Mouse (Mus musculus): Measurements from ENCODE around the gene Hist2h2ab. TPM values are rescaled to one million over a fixed set of nuclear protein-coding genes. Genes with fewer than 3 reads are reported as not detected.

Hist2h2ab gene
- total and polyA plus RNA-seq, 3 experiments = 1.1 to 31.4 TPM; not detected in 1

DNA sequence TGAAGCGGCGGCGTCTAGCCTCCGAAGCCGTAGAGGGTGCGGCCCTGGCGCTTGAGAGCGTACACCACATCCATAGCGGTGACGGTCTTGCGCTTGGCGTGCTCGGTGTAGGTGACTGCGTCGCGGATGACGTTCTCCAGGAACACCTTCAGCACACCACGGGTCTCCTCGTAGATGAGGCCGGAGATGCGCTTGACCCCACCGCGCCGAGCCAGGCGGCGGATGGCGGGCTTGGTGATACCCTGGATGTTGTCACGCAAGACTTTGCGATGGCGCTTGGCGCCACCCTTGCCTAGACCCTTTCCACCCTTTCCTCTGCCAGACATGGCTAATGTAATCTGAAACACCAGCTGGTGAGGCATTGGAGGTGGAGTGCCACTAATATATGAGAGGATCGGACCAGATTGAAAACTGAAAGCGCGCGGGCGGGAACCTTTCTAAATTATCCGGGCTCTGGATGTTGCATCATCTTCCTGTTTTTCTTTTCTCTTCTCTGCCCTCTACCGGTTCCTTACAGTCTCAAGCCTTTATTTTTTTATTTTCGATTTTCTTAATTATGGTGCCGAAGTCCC is 43.4 kb downstream of the Hist2h2ab start, which contains the start of gene Hist2h4:
Gene Hist2h4, minus strand, starts transcription at position 333 of the 572 bp plus-strand sequence.
- dilution Hi-C loops (cut with MboI; ENCODE audit: extremely low pct_ligation_motif_present, extremely low pct_unique_long_range_greater_than_20kb, low sequenced_read_pairs) = no loop called here
- TF ChIP-seq POLR2A (IDR thresholded peaks at IDR 0.05; ENCODE audit: low read depth, low read length) = peak; percentile 97
- peak; percentile 72 for TF ChIP-seq MYC (IDR thresholded peaks at IDR 0.05; ENCODE audit: low read depth, low read length)
- no peak for TF ChIP-seq GABPA (IDR thresholded peaks at IDR 0.05; ENCODE audit: insufficient replicate concordance, low read depth, low read length)
- peak; percentile 56 for TF ChIP-seq MEF2A (IDR thresholded peaks at IDR 0.05; ENCODE audit: borderline replicate concordance, low read depth, low read length)
- TF ChIP-seq ZMIZ1 (IDR thresholded peaks at IDR 0.05; ENCODE audit: low read depth, low read length) = peak; percentile 100
- no peak for TF ChIP-seq CHD2 (IDR thresholded peaks at IDR 0.05; ENCODE audit: low read length)
- peak; percentile 98 for TF ChIP-seq UBTF (IDR thresholded peaks at IDR 0.05; ENCODE audit: low read depth, low read length)
- TF ChIP-seq PAX5 (IDR thresholded peaks at IDR 0.05; ENCODE audit: low read length) = no peak
- TF ChIP-seq MXI1 (IDR thresholded peaks at IDR 0.05; ENCODE audit: low read depth, low read length) = peak; percentile 64; the same call in 1 of the 2 replicates
- no peak for TF ChIP-seq MAFK (IDR thresholded peaks at IDR 0.05; ENCODE audit: insufficient replicate concordance, low read length)
- peak; percentile 99 for TF ChIP-seq TBP (conservative IDR thresholded peaks at IDR 0.05; ENCODE audit: low read depth, low read length)
- peak; percentile 83 for TF ChIP-seq CHD1 (IDR thresholded peaks at IDR 0.05; ENCODE audit: low read depth, low read length)
- no peak; the same call in 1 of the 2 replicates for TF ChIP-seq USF2 (conservative IDR thresholded peaks at IDR 0.05; ENCODE audit: low read depth, low read length)
- TF ChIP-seq USF1 (IDR thresholded peaks at IDR 0.05; ENCODE audit: low read depth, low read length) = no peak
- no peak for TF ChIP-seq ZC3H11A (IDR thresholded peaks at IDR 0.05; ENCODE audit: low read depth, low read length)
- TF ChIP-seq BHLHE40 (IDR thresholded peaks at IDR 0.05; ENCODE audit: low read depth, low read length) = no peak
- no peak; the same call in none of the 2 replicates for TF ChIP-seq MAZ (IDR thresholded peaks at IDR 0.05; ENCODE audit: low read depth, low read length)
- TF ChIP-seq ETS1 (conservative IDR thresholded peaks at IDR 0.05; ENCODE audit: low read depth, low read length) = peak; percentile 72
- peak; percentile 100 for TF ChIP-seq E2F4 (IDR thresholded peaks at IDR 0.05; ENCODE audit: insufficient replicate concordance, low read depth, low read length)
- TF ChIP-seq MAX (IDR thresholded peaks at IDR 0.05; ENCODE audit: low read length) = no peak
- TF ChIP-seq EP300 (IDR thresholded peaks at IDR 0.05; ENCODE audit: low read length) = no peak
- TF ChIP-seq JUND (conservative IDR thresholded peaks at IDR 0.05; ENCODE audit: low read depth, low read length) = peak; percentile 93
- TF ChIP-seq NELFE (IDR thresholded peaks at IDR 0.05; ENCODE audit: low read depth, low read length) = peak; percentile 100
- peak in 1 of 2 experiments; percentile 66; a peak in 2 of 4 replicates for TF ChIP-seq CTCF (conservative IDR thresholded peaks at IDR 0.05 in 1 of 2, IDR thresholded peaks at IDR 0.05 in 1 of 2; ENCODE audit: low read depth in 2 of 2, low read length in 2 of 2)
- no peak for TF ChIP-seq RAD21 (IDR thresholded peaks at IDR 0.05; ENCODE audit: low read depth, low read length)
- peak; percentile 89 for TF ChIP-seq TCF12 (IDR thresholded peaks at IDR 0.05; ENCODE audit: low read depth, low read length)
- TF ChIP-seq SIN3A (IDR thresholded peaks at IDR 0.05; ENCODE audit: low read length) = peak; percentile 89
- peak; percentile 93 for TF ChIP-seq RCOR1 (conservative IDR thresholded peaks at IDR 0.05; ENCODE audit: low read depth, low read length)
- peak; percentile 81 for TF ChIP-seq KAT2A (IDR thresholded peaks at IDR 0.05; ENCODE audit: insufficient replicate concordance, low read length)
- TF ChIP-seq HCFC1 (IDR thresholded peaks at IDR 0.05; ENCODE audit: low read depth, low read length) = peak; percentile 87
- peak; percentile 15; the same call in 1 of the 2 replicates for TF ChIP-seq SMC3 (IDR thresholded peaks at IDR 0.05; ENCODE audit: low read depth, low read length)
- TF ChIP-seq NRF1 (IDR thresholded peaks at IDR 0.05; ENCODE audit: low read depth, low read length) = peak; percentile 28; the same call in 1 of the 2 replicates
- peak; percentile 96 for TF ChIP-seq POLR2AphosphoS2 (IDR thresholded peaks at IDR 0.05; ENCODE audit: low read depth, low read length)
- TF ChIP-seq IRF4 (IDR thresholded peaks at IDR 0.05; ENCODE audit: low read depth, low read length) = peak; percentile 49
- peak; percentile 84 for TF ChIP-seq ZNF384 (IDR thresholded peaks at IDR 0.05; ENCODE audit: low read depth, low read length)
- peak; percentile 71 for TF ChIP-seq ELF1 (IDR thresholded peaks at IDR 0.05; ENCODE audit: low read depth, low read length)
- TF ChIP-seq JUN (IDR thresholded peaks at IDR 0.05; ENCODE audit: insufficient read depth, low read depth, low read length) = peak; percentile 74
- TF ChIP-seq ZKSCAN1 (IDR thresholded peaks at IDR 0.05; ENCODE audit: borderline replicate concordance, low read depth, low read length) = no peak
- H3K36me3 ChIP-seq (replicated peaks in 1 of 2; ENCODE audit: control insufficient read depth in 1 of 2, insufficient read depth in 1 of 2, low read length in 1 of 2) = no peaks in the 10 kb centered on the region

More for the DNA sequence above, 43.4 kb downstream of the Hist2h2ab start, which contains the start of gene Hist2h4:
- Histone ChIP-seq H3K4me3 (replicated peaks in 1 of 3; ENCODE audit: low read depth in 2 of 3, low read length in 2 of 3, poor library complexity in 1 of 3) (peak within 1 kb of the TSS; percentile 62 to 67 (median 63)), H3K27ac (ENCODE audit: insufficient read depth, low read depth) (peak within 1 kb of the TSS; percentile 98), H3K79me2 (replicated peaks; ENCODE audit: control insufficient read depth, extremely low read depth, insufficient read depth, poor library complexity, severe bottlenecking) (0 out of 2 replicates have a peak, but pooled peaks cover 10% of the 10 kb centered on the region), H3K4me2 (ENCODE audit: insufficient read depth, low read depth, poor library complexity, severe bottlenecking) (peak within 1 kb of the TSS; percentile 96), H3K9ac (ENCODE audit: insufficient read depth, low read depth) (peak within 1 kb of the TSS; percentile 85), H3K4me1 (ENCODE audit: control insufficient read depth in 1 of 2, insufficient read depth in 2 of 2) (peaks cover 0 to 46% of the 10 kb centered on the region in 2 experiments; a peak in 3 of 4 replicates), H3K9me3 (replicated peaks; ENCODE audit: low read length) (no peaks in the 10 kb centered on the region), H3K27me3 (replicated peaks) (no peaks in the 10 kb centered on the region)
- in situ Hi-C loops (cut with MboI; ENCODE audit: low pct_ligation_motif_present, low pct_unique_long_range_greater_than_20kb, low sequenced_read_pairs) = no loop called here
- peak; percentile 98 for DNase-seq (ENCODE audit: extremely low read depth)

Measured in CH12.LX (cell line).